Mouse (Mus musculus) midbrain, embryonic 16.5 days (tissue): ENCODE data around the gene Ltbr. TPM values are rescaled to one million over a fixed set of nuclear protein-coding genes. Genes with fewer than 3 reads are reported as not detected.

Source experiments
- ATAC-seq: fragments of 200-750 bp; cut with Nextera tagmentation; 2 replicates; pipeline ENCODE4 v1.8.0; 2017; ENCODE audit warnings: moderate TSS enrichment
- H3K27ac ChIP-seq: fragments of 300-500 bp; sonication (generic); 2 replicates; pipeline ENCODE4 v1.5.1; 2014; ENCODE audit warnings: mild to moderate bottlenecking, low read length, mixed read lengths
- H3K27me3 ChIP-seq: fragments of 300-500 bp; sonication (generic); 2 replicates; pipeline ENCODE4 v1.6.1; 2014; ENCODE audit warnings: low read depth, low read length, mixed read lengths; ENCODE audit not compliant: control insufficient read depth, insufficient read depth
- H3K36me3 ChIP-seq: fragments of 300-500 bp; sonication (generic); 2 replicates; pipeline ENCODE4 v1.6.1; 2014; ENCODE audit warnings: mild to moderate bottlenecking, low read length, moderate library complexity, mixed read lengths; ENCODE audit not compliant: control insufficient read depth, insufficient read depth
- H3K4me1 ChIP-seq: fragments of 300-500 bp; sonication (generic); 2 replicates; pipeline ENCODE4 v1.6.1; 2014; ENCODE audit warnings: mild to moderate bottlenecking, low read length, mixed read lengths; ENCODE audit not compliant: control insufficient read depth, insufficient read depth
- H3K4me2 ChIP-seq: fragments of 300-500 bp; sonication (generic); 2 replicates; pipeline ENCODE4 v1.6.1; 2014; ENCODE audit warnings: mild to moderate bottlenecking, low read length, mixed read lengths
- H3K4me3 ChIP-seq: fragments of 300-500 bp; sonication (generic); 2 replicates; pipeline ENCODE4 v1.5.1; 2014; ENCODE audit warnings: low read depth, mild to moderate bottlenecking, low read length, moderate library complexity, mixed read lengths
- H3K9ac ChIP-seq: fragments of 300-500 bp; sonication (generic); 2 replicates; pipeline ENCODE4 v1.6.1; 2014; ENCODE audit warnings: low read depth, low read length, mixed read lengths
- H3K9me3 ChIP-seq: fragments of 300-500 bp; sonication (generic); replicated peaks from 2 replicates; pipeline ENCODE4 v1.6.1; 2014; ENCODE audit warnings: mild to moderate bottlenecking, low read length, mixed read lengths; ENCODE audit not compliant: control insufficient read depth, poor library complexity, severe bottlenecking
- WGBS: fragments of 180-500 bp; shearing (Covaris S2); extraction: QIAGEN DNeasy Blood & Tissue Kit; methylation state at CpG from one replicate; pipeline ENCODE4 v1.1.7; 2014; 5-methylcytosine and 5-hydroxymethylcytosine counted together
- polyA plus RNA-seq: library from polyadenylated mRNA; unstranded; fragments of >200 nt; fragmentation: Nextera tagmentation; extraction: Ambion mirVana; gene quantifications from 2 replicates; pipeline ENCODE4 v1.2.1, GENCODE M21; 2015

The Ltbr gene
- polyA plus RNA-seq, 1 experiment from 2014 or later, result 16.0 TPM

- H3K9me3 ChIP-seq, result no peaks in the 10 kb centered on the region
- H3K4me3 ChIP-seq, result peak overlapping the region; percentile 36
- H3K9ac ChIP-seq, result peak overlapping the region; percentile 49
- H3K4me2 ChIP-seq, result peak overlapping the region; percentile 60
- 0 out of 2 replicates have a peak, but pooled peaks have one; percentile 30 for ATAC-seq
- H3K36me3 ChIP-seq, result no peaks in the 10 kb centered on the region
- H3K27me3 ChIP-seq, result no peaks in the 10 kb centered on the region
- no peak overlapping the region for H3K27ac ChIP-seq
- H3K4me1 ChIP-seq, result peaks cover 13% of the 10 kb centered on the region
- under 1% methylated on average over 27 of the region's 27 CpGs for WGBS
Observed at GRCm38 (mm10) chr6:125349575-125350230, 36.0 kb upstream of the Ltbr start.

- 0 out of 2 replicates have a peak, but pooled peaks have one; percentile 22 for ATAC-seq
Observed at GRCm38 (mm10) chr6:125348721-125349574, 35.3 kb upstream of the Ltbr start, which contains the start of gene Tnfrsf1a. Tnfrsf1a (plus strand) TSS chr6:125349362.

GRCm38 (mm10) chr6:125346029-125346428 lies 32.3 kb upstream of the Ltbr start:
- no peaks in the 10 kb centered on the region for H3K27me3 ChIP-seq
- H3K4me3 ChIP-seq, result no peak overlapping the region
- no peaks in the 10 kb centered on the region for H3K9me3 ChIP-seq
- ATAC-seq, result no peak
- no peak overlapping the region for H3K4me2 ChIP-seq
- 66% methylated on average over 2 of the region's 2 CpGs for WGBS
- H3K4me1 ChIP-seq, result peaks cover 10% of the 10 kb centered on the region
- no peak overlapping the region for H3K27ac ChIP-seq
- no peaks in the 10 kb centered on the region for H3K36me3 ChIP-seq
- no peak overlapping the region for H3K9ac ChIP-seq

More at GRCm38 (mm10) chr6:125348721-125349574, 35.3 kb upstream of the Ltbr start, which contains the start of gene Tnfrsf1a:
- Histone ChIP-seq H3K4me2 (peak within 1 kb of the TSS; percentile 60), H3K4me1 (peaks cover 10% of the 10 kb centered on the region), H3K9me3 (no peaks in the 10 kb centered on the region), H3K36me3 (no peaks in the 10 kb centered on the region), H3K9ac (peak within 1 kb of the TSS; percentile 49), H3K4me3 (peak within 1 kb of the TSS; percentile 36), H3K27me3 (no peaks in the 10 kb centered on the region), H3K27ac (no peak within 1 kb of the TSS)
- 6% methylated on average over 22 of the region's 22 CpGs for WGBS

- Histone ChIP-seq H3K27ac (no peak overlapping the region), H3K36me3 (no peaks in the 10 kb centered on the region), H3K27me3 (no peaks in the 10 kb centered on the region), H3K4me1 (peaks cover 10% of the 10 kb centered on the region), H3K4me3 (no peak overlapping the region), H3K9me3 (no peaks in the 10 kb centered on the region), H3K4me2 (no peak overlapping the region), H3K9ac (no peak overlapping the region)
- 71% methylated on average over 1 of the region's 1 CpGs for WGBS
- ATAC-seq, result no peak
Observed at GRCm38 (mm10) chr6:125345625-125346024, 31.9 kb upstream of the Ltbr start.

- Histone ChIP-seq H3K27ac (no peak overlapping the region), H3K4me3 (no peak overlapping the region), H3K4me1 (peaks cover 9% of the 10 kb centered on the region), H3K9me3 (no peaks in the 10 kb centered on the region), H3K9ac (no peak overlapping the region), H3K27me3 (no peaks in the 10 kb centered on the region), H3K36me3 (no peaks in the 10 kb centered on the region), H3K4me2 (no peak overlapping the region)
- 72% methylated on average over 4 of the region's 4 CpGs for WGBS
- no peak for ATAC-seq
Observed at GRCm38 (mm10) chr6:125344866-125345265, 31.2 kb upstream of the Ltbr start.

- no peak overlapping the region for H3K27ac ChIP-seq
- no peaks in the 10 kb centered on the region for H3K36me3 ChIP-seq
- H3K4me3 ChIP-seq, result no peak overlapping the region
- no peak overlapping the region for H3K9ac ChIP-seq
- WGBS, result 43% methylated on average over 8 of the region's 8 CpGs
- H3K27me3 ChIP-seq, result no peaks in the 10 kb centered on the region
- no peak for ATAC-seq
- H3K4me2 ChIP-seq, result no peak overlapping the region
- no peaks in the 10 kb centered on the region for H3K9me3 ChIP-seq
- H3K4me1 ChIP-seq, result peaks cover 2% of the 10 kb centered on the region
Observed at GRCm38 (mm10) chr6:125344084-125344483, 30.4 kb upstream of the Ltbr start.

GRCm38 (mm10) chr6:125342198-125342597 lies 28.5 kb upstream of the Ltbr start:
- no peak overlapping the region for H3K27ac ChIP-seq
- H3K36me3 ChIP-seq, result no peaks in the 10 kb centered on the region
- no peaks in the 10 kb centered on the region for H3K27me3 ChIP-seq
- no peak for ATAC-seq
- H3K9ac ChIP-seq, result no peak overlapping the region
- H3K4me2 ChIP-seq, result no peak overlapping the region
- WGBS, result 58% methylated on average over 3 of the region's 3 CpGs
- H3K4me1 ChIP-seq, result no peaks in the 10 kb centered on the region
- no peaks in the 10 kb centered on the region for H3K9me3 ChIP-seq
- H3K4me3 ChIP-seq, result no peak overlapping the region

- ATAC-seq, result no peak
- H3K4me1 ChIP-seq, result no peaks in the 10 kb centered on the region
- no peak overlapping the region for H3K27ac ChIP-seq
Observed at GRCm38 (mm10) chr6:125340244-125340643, 26.6 kb upstream of the Ltbr start.

More at GRCm38 (mm10) chr6:125340244-125340643, 26.6 kb upstream of the Ltbr start:
- Histone ChIP-seq H3K27me3 (no peaks in the 10 kb centered on the region), H3K9ac (no peak overlapping the region), H3K4me2 (no peak overlapping the region), H3K9me3 (no peaks in the 10 kb centered on the region), H3K4me3 (no peak overlapping the region), H3K36me3 (no peaks in the 10 kb centered on the region)
- WGBS, result 64% methylated on average over 5 of the region's 5 CpGs
